Mouse (Mus musculus) ovary, postnatal 10 days (tissue): Measurements from ENCODE around the gene Atp5g3.
"Not testable (repeated sequence)": the region's sequence is repeated elsewhere in the genome, so short reads cannot be mapped to it uniquely, and the experiment has no call there.

Experiments used
- DNase-seq: peaks from one replicate; pipeline ENCODE4 v3.0.0; 2022; ENCODE audit warnings: low spot score

Atp5g3 gene

DNA sequence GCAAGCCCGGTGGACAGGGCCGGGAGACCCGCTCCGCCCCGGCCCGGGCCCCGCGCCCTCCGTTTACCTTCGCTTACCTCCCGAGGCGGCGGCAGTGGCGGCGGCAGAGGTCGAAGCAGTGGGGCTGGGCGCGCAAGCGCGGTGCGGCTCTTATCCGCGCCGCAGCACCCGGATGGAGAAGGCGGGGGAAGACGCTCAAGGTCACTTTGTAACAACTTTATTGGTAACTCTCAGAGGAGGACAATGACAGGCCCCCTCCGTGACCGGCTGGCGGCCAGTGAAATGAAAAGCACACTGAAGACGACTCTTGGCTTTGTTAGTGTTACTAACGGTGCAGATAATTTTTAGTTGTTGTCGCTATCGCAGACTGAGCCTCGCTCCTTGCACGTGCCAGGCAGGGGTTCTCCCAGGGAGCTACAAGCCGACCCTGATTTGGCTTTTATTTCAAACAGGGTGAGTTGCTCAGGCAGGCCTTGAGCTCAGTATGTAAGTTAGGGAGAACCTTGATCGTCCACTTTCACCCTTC lies at the start of gene Atp5g3:
Atp5g3 (minus strand) TSS at position 152 of the 526 bp plus-strand sequence.
- DNase-seq: peak; percentile 83

DNA sequence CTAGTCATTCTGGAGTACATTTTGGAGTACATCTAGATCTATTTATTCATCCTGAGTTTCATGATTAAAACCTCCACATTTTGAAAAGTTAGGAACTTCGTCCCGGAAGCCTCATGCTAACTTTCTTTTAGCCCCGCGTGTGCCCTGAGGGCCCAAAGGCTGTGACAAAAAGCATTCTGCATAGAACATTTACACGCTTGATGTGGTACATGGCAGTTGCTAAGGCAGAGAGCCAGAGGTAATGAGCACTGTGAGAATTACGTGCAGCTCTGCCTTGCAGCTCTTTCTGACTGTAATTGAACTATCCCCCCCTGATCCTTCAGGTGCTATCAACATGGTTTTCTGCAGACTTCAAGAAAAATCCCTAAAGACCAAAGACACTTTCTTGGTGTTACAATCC lies 47.2 kb upstream of the Atp5g3 start:
- no peak for DNase-seq

DNA sequence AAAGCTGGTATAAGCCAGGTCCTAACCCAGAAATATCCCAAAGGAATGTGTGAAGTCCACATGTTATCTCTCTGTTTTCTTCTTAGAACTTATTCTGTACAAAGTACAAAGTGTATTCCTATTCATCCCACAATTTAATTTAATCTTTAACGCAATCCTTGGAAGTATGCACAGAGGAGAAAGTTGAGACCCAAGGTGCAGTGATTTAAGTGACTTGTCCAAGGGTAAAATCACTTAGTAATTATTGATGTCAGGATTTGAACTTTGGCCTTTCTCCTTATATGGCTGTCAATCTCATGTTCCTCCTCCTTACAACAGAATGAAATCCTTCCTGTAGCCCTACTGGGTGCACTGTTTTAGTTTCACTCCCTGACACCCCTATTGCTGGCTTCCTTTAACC lies 42.5 kb upstream of the Atp5g3 start:
- no peak for DNase-seq

- no peak for DNase-seq
Measured at GRCm38 (mm10) chr2:73952597-73953219, 41.6 kb upstream of the Atp5g3 start.

GRCm38 (mm10) chr2:73947360-73947759 lies 36.2 kb upstream of the Atp5g3 start:
- DNase-seq: no peak

DNA sequence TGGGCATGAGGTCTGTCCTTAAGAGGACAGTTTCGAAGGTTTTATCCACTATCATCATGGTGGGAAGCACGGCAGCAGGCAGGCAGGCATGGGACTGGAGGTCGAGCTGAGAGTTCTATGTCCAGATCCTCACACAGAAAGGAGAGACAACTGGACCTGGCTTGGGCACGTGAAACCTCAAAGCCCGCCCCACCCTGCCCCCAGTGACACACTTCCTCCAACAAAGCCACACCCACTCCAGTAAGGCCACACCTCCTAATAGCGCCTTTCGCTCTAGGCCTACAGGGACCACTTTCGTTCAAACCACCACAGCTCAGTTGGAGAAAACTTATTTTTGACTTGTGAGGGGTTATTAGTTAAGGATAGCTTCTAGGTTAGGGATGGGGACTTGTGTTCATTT lies 32.6 kb upstream of the Atp5g3 start:
- DNase-seq: no peak

GRCm38 (mm10) chr2:73942844-73943243 lies 31.7 kb upstream of the Atp5g3 start:
- DNase-seq: no peak

- DNase-seq: no peak
Measured at GRCm38 (mm10) chr2:73941281-73941680, 30.2 kb upstream of the Atp5g3 start.

DNA sequence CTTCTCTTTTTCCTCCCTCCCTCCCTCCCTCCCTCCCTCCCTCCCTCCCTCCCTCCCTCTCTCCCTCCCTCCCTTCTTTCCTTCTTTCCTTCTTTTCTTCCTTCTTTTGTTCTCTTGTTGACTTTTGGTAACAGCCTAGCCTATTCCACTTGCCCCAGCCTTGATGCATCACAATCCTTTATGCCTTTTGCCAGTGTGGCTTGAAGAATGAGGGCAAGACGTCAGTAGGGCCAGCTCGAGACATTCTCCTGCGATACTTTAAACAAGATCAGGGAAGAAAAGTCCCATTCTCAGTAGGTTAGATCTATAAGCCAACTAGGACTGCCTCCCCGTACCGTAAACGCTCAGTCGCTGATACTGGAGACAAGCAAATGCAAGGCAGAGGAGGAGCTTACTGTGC lies 29.3 kb upstream of the Atp5g3 start:
- no peak for DNase-seq

DNA sequence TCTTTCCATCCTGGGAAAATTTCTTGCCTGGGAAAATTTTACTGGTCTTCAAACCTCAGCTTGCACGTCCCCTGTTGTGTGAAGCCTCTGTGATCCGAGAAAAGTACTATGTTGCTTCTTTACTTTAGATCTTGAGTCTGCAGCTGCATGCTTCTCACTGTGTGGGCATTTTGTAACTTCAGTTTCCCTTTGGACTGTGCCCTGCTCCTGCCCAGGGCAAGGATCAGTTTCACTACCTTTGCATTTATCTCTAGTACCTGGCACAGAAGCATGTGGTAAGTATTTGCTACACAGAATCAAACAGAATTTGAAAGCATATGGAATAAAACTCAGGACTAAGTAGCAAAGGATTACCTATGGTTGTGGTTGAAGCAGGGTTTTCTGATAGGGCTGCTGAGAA lies 27.8 kb upstream of the Atp5g3 start:
- no peak for DNase-seq

GRCm38 (mm10) chr2:73932676-73933313 lies 21.7 kb upstream of the Atp5g3 start:
- DNase-seq: no peak

GRCm38 (mm10) chr2:73927711-73928110 lies 16.6 kb upstream of the Atp5g3 start:
- no peak for DNase-seq

DNA sequence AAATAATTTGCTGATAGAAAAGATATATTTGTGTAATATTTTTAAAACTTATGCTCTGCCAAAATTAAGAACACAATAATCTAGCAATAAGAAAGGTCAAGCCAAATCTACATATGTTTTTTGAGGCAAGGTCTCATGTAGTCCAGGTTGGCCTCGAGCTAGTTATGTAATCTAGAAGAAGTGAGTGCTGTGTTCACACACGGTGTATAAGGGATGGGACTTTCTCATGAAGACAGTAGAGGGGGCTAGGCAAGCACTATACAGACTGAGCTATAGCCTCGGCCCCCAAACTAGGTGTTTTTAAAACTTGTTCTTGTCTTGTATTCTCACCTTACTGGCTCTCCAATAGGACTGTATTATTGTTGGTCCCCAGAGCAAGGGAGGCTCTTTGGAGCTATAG lies 14.4 kb upstream of the Atp5g3 start:
- DNase-seq: no peak

GRCm38 (mm10) chr2:73925089-73925488 lies 14.0 kb upstream of the Atp5g3 start:
- DNase-seq: peak; percentile 18

DNA sequence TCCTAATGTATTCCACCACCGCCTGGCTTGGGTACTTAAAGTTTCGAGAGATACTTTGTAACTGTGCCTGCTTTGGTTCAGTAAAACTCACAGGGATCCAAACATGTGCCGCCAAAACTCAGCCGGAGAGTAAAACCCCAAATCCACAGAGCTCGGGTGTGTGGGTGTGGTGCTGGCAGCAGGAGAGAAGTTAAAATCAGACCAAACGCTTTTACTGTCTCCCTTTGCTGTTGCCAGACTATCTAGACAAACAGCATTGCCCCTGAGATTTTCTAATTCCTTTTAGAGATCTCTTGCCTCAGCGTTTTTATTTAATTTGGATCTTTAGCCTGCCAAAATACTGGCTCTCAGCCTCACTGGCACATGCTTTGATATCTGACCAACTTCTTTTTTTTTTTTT lies 8.5 kb upstream of the Atp5g3 start:
- no peak for DNase-seq

DNA sequence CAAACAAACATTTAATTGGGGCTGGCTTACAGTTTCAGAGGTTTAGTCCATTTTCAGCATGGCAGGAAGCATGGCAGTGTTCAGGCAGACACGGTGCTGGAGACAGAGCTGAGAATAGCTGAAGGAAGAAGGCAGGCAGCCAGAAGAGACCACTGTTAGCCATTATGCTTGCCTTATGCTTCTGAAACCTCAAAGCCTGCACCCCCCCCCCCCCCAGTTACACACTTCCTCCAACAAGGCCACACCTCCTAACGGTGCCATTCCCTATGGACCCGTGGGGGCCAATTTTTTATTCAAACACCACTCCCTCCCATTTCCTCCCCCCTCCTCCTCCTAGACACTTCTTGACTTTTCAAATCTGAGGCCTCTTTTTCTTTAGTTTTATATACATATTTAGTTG lies 1.1 kb upstream of the Atp5g3 start:
- DNase-seq: no peak

GRCm38 (mm10) chr2:73910571-73911174 lies 453 bp downstream of the Atp5g3 start:
- peak; percentile 29 for DNase-seq

GRCm38 (mm10) chr2:73909116-73909515 lies 2.0 kb downstream of the Atp5g3 start:
- DNase-seq: no peak

GRCm38 (mm10) chr2:73904679-73905078 lies 6.4 kb downstream of the Atp5g3 start:
- not testable (repeated sequence) for DNase-seq

DNA sequence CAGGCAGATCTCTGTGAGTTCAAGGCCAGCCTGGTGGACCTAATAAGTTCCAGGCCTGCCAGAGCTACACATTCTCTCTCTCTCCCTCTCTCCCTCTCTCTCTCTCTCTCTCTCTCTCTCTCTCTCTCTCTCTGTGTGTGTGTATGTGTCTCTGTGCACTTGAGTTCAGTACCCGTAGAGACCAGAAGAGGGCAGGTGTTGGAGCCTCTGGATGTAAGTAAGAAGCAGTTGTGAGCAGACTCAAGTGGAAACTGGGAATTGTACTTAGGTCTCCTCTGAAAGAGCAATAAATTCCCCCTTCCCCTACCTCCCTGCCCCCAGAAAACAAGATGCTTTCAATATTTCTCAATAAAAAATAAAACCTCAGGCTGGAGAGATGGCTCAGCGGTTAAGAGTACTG lies 7.6 kb downstream of the Atp5g3 start:
- no peak for DNase-seq

DNA sequence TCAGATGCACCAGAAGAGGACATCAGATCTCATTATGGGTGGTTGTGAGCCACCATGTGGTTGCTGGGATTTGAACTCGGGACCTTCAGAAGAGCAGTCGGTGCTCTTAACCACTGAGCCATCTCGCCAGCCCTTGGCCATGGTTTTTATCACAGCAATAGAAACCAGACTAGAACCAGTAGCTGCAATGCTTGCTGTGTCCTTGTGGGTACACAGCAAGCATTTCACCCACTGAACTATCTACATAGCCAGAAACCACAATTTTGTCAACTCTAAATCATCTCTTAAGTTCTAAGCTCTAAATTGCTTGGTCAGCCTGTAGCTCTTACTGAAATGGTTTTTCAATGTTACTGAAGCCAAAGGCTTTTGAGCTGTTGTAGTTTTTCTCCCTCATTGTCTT lies 8.8 kb downstream of the Atp5g3 start:
- not testable (repeated sequence) for DNase-seq

DNA sequence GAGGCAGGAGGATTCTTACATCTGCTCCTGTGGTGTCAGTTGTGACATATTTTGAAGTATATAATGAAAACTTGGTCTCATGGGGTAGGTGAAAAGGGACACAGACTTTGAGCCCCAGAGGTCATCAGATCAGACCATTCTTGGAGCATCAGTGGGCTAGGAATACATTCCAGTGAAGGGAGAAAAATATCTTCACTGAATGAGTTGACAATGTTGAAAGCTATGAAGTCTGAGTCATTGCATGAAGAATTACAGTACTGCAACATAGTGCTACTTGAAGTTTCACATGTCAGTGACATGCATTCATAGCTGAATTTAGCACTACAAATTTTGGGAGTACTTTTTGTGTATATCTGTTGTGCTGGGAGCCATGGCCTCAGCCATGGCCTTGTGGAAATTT lies 10.0 kb downstream of the Atp5g3 start:
- DNase-seq: no peak

GRCm38 (mm10) chr2:73900364-73900763 lies 10.8 kb downstream of the Atp5g3 start:
- DNase-seq: no peak
